Mouse (Mus musculus): ENCODE measurements around the gene Mbnl1. TPM values are rescaled to one million over a fixed set of nuclear protein-coding genes. Genes with fewer than 3 reads are reported as not detected.

Gene Mbnl1
- total and polyA plus RNA-seq, 3 experiments = 174 to 332 (median 249) TPM

DNA sequence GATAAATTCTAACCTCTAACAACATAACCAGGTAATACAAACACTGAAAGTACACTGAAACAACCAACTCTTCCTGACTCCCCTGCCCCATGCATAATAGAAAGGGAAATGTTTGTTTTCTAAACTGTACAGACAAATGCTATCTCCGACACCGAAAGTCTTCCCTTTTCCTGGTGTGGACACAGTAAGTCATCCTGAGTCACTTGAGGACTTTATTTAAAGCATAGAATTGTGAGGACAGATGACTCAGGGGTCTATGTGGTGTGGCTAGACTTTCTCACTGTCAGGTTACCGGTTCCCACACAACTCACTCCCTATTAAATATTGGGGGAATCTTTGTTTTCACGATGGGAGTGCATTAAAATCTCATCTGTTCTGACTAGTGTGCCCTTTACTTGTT lies 68.5 kb downstream of the Mbnl1 start:
- Histone ChIP-seq H3K27ac (ENCODE audit: insufficient read depth, low read depth) (no peak overlapping the region), H3K4me1 (ENCODE audit: control insufficient read depth in 1 of 2, insufficient read depth in 2 of 2) (peaks cover 0 to 60% of the 10 kb centered on the region in 2 experiments; a peak in 3 of 4 replicates), H3K27me3 (replicated peaks) (no peaks in the 10 kb centered on the region), H3K9ac (ENCODE audit: insufficient read depth, low read depth) (no peak overlapping the region), H3K9me3 (replicated peaks; ENCODE audit: low read length) (no peaks in the 10 kb centered on the region), H3K4me2 (ENCODE audit: insufficient read depth, low read depth, poor library complexity, severe bottlenecking) (no peak overlapping the region), H3K4me3 (replicated peaks in 1 of 3; ENCODE audit: low read depth in 2 of 3, low read length in 2 of 3, poor library complexity in 1 of 3) (no peak overlapping the region), H3K36me3 (replicated peaks in 1 of 2; ENCODE audit: control insufficient read depth in 1 of 2, insufficient read depth in 1 of 2, low read length in 1 of 2) (peaks cover 16 to 29% of the 10 kb centered on the region in 2 experiments), H3K79me2 (replicated peaks; ENCODE audit: control insufficient read depth, extremely low read depth, insufficient read depth, poor library complexity, severe bottlenecking) (peaks cover 53% of the 10 kb centered on the region)
- TF ChIP-seq ELF1 (IDR thresholded peaks at IDR 0.05; ENCODE audit: low read depth, low read length) = no peak
- TF ChIP-seq ZNF384 (IDR thresholded peaks at IDR 0.05; ENCODE audit: low read depth, low read length) = no peak
- TF ChIP-seq GABPA (IDR thresholded peaks at IDR 0.05; ENCODE audit: insufficient replicate concordance, low read depth, low read length) = no peak
- TF ChIP-seq RCOR1 (conservative IDR thresholded peaks at IDR 0.05; ENCODE audit: low read depth, low read length) = no peak
- no peak for TF ChIP-seq JUN (IDR thresholded peaks at IDR 0.05; ENCODE audit: insufficient read depth, low read depth, low read length)
- TF ChIP-seq MXI1 (IDR thresholded peaks at IDR 0.05; ENCODE audit: low read depth, low read length) = no peak
- no peak for TF ChIP-seq JUND (conservative IDR thresholded peaks at IDR 0.05; ENCODE audit: low read depth, low read length)
- TF ChIP-seq MYC (IDR thresholded peaks at IDR 0.05; ENCODE audit: low read depth, low read length) = no peak
- no peak for TF ChIP-seq ETS1 (conservative IDR thresholded peaks at IDR 0.05; ENCODE audit: low read depth, low read length)
- no peak for TF ChIP-seq PAX5 (IDR thresholded peaks at IDR 0.05; ENCODE audit: low read length)
- no peak for TF ChIP-seq NRF1 (IDR thresholded peaks at IDR 0.05; ENCODE audit: low read depth, low read length)
- TF ChIP-seq HCFC1 (IDR thresholded peaks at IDR 0.05; ENCODE audit: low read depth, low read length) = no peak
- TF ChIP-seq EP300 (IDR thresholded peaks at IDR 0.05; ENCODE audit: low read length) = no peak
- no peak for TF ChIP-seq MAFK (IDR thresholded peaks at IDR 0.05; ENCODE audit: insufficient replicate concordance, low read length)
- no peak for TF ChIP-seq MAX (IDR thresholded peaks at IDR 0.05; ENCODE audit: low read length)
- no peak for TF ChIP-seq E2F4 (IDR thresholded peaks at IDR 0.05; ENCODE audit: insufficient replicate concordance, low read depth, low read length)
- no peak for TF ChIP-seq SIN3A (IDR thresholded peaks at IDR 0.05; ENCODE audit: low read length)
- TF ChIP-seq MEF2A (IDR thresholded peaks at IDR 0.05; ENCODE audit: borderline replicate concordance, low read depth, low read length) = no peak
- TF ChIP-seq CHD1 (IDR thresholded peaks at IDR 0.05; ENCODE audit: low read depth, low read length) = no peak
- TF ChIP-seq ZMIZ1 (IDR thresholded peaks at IDR 0.05; ENCODE audit: low read depth, low read length) = no peak
- DNase-seq (ENCODE audit: extremely low read depth) = no peak
- in situ Hi-C loops (cut with MboI; ENCODE audit: low pct_ligation_motif_present, low pct_unique_long_range_greater_than_20kb, low sequenced_read_pairs) (no loop called here), dilution Hi-C loops (cut with MboI; ENCODE audit: extremely low pct_ligation_motif_present, extremely low pct_unique_long_range_greater_than_20kb, low sequenced_read_pairs) (no loop called here)

DNA sequence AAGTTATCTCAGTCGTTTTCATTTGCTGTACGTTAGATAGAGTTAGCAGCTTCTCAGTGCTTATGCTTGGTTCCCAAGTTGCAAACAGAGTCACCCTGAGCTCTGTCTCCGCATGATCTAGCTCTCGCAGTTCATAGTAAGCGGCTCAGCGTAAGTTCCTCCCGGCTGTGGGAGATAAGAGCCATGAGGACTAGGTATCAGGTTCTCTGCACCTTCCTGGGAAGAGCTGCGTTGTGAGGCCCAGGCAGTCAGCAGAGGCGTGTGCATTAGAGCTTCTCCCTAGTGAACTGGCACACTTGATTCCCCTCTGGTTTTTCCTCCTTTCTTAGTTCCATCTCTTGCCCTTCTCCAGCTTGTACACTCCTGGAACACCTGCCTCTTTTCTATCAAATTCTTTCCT lies 73.6 kb downstream of the Mbnl1 start:
- in situ Hi-C loops (cut with MboI; ENCODE audit: low pct_ligation_motif_present, low pct_unique_long_range_greater_than_20kb, low sequenced_read_pairs) (no loop called here), dilution Hi-C loops (cut with MboI; ENCODE audit: extremely low pct_ligation_motif_present, extremely low pct_unique_long_range_greater_than_20kb, low sequenced_read_pairs) (no loop called here)
- no peak for DNase-seq (ENCODE audit: extremely low read depth)
- TF ChIP-seq CHD2 (IDR thresholded peaks at IDR 0.05; ENCODE audit: low read length) = no peak
- no peak for TF ChIP-seq MAFK (IDR thresholded peaks at IDR 0.05; ENCODE audit: insufficient replicate concordance, low read length)
- TF ChIP-seq RAD21 (IDR thresholded peaks at IDR 0.05; ENCODE audit: low read depth, low read length) = no peak
- TF ChIP-seq TCF12 (IDR thresholded peaks at IDR 0.05; ENCODE audit: low read depth, low read length) = no peak
- TF ChIP-seq NRF1 (IDR thresholded peaks at IDR 0.05; ENCODE audit: low read depth, low read length) = no peak
- TF ChIP-seq MAX (IDR thresholded peaks at IDR 0.05; ENCODE audit: low read length) = no peak
- no peak for TF ChIP-seq HCFC1 (IDR thresholded peaks at IDR 0.05; ENCODE audit: low read depth, low read length)
- no peak for TF ChIP-seq BHLHE40 (IDR thresholded peaks at IDR 0.05; ENCODE audit: low read depth, low read length)
- TF ChIP-seq ZKSCAN1 (IDR thresholded peaks at IDR 0.05; ENCODE audit: borderline replicate concordance, low read depth, low read length) = no peak
- TF ChIP-seq JUND (conservative IDR thresholded peaks at IDR 0.05; ENCODE audit: low read depth, low read length) = no peak
- no peak for TF ChIP-seq SMC3 (IDR thresholded peaks at IDR 0.05; ENCODE audit: low read depth, low read length)
- TF ChIP-seq ELF1 (IDR thresholded peaks at IDR 0.05; ENCODE audit: low read depth, low read length) = no peak
- no peak for TF ChIP-seq GABPA (IDR thresholded peaks at IDR 0.05; ENCODE audit: insufficient replicate concordance, low read depth, low read length)
- no peak for TF ChIP-seq ETS1 (conservative IDR thresholded peaks at IDR 0.05; ENCODE audit: low read depth, low read length)
- TF ChIP-seq ZC3H11A (IDR thresholded peaks at IDR 0.05; ENCODE audit: low read depth, low read length) = no peak
- no peak for TF ChIP-seq SIN3A (IDR thresholded peaks at IDR 0.05; ENCODE audit: low read length)
- TF ChIP-seq POLR2A (IDR thresholded peaks at IDR 0.05; ENCODE audit: low read depth, low read length) = no peak
- Histone ChIP-seq H3K9ac (ENCODE audit: insufficient read depth, low read depth) (no peak overlapping the region), H3K4me2 (ENCODE audit: insufficient read depth, low read depth, poor library complexity, severe bottlenecking) (no peak overlapping the region), H3K4me3 (replicated peaks in 1 of 3; ENCODE audit: low read depth in 2 of 3, low read length in 2 of 3, poor library complexity in 1 of 3) (no peak overlapping the region), H3K27me3 (replicated peaks) (no peaks in the 10 kb centered on the region), H3K36me3 (replicated peaks in 1 of 2; ENCODE audit: control insufficient read depth in 1 of 2, insufficient read depth in 1 of 2, low read length in 1 of 2) (peaks cover 30 to 58% of the 10 kb centered on the region in 2 experiments), H3K9me3 (replicated peaks; ENCODE audit: low read length) (no peaks in the 10 kb centered on the region), H3K27ac (ENCODE audit: insufficient read depth, low read depth) (no peak overlapping the region), H3K79me2 (replicated peaks; ENCODE audit: control insufficient read depth, extremely low read depth, insufficient read depth, poor library complexity, severe bottlenecking) (peaks cover 65% of the 10 kb centered on the region), H3K4me1 (ENCODE audit: control insufficient read depth in 1 of 2, insufficient read depth in 2 of 2) (peaks cover 3 to 48% of the 10 kb centered on the region in 2 experiments; a peak in 2 of 4 replicates)

Measured in CH12.LX (cell line).